Mouse (Mus musculus) olfactory bulb, adult 2 months (tissue): ENCODE data around the gene Vwa1. TPM values are rescaled to one million over a fixed set of nuclear protein-coding genes. Genes with fewer than 3 reads are reported as not detected.
"Not testable (repeated sequence)": the region's sequence is repeated elsewhere in the genome, so short reads cannot be mapped to it uniquely, and the experiment has no call there.

Source experiments
- H3K27ac ChIP-seq: fragments of 200-500 bp; 2 replicates; pipeline ENCODE4 v1.5.1; 2012; ENCODE audit warnings: low read depth, low read length; ENCODE audit not compliant: insufficient read depth
- H3K4me1 ChIP-seq: fragments of 200-500 bp; 2 replicates; pipeline ENCODE4 v1.6.1; 2012; ENCODE audit warnings: low read length; ENCODE audit not compliant: control insufficient read depth, insufficient read depth
- H3K4me3 ChIP-seq: fragments of 200-500 bp; 2 replicates; pipeline ENCODE4 v1.5.1; 2012; ENCODE audit warnings: mild to moderate bottlenecking, low read depth, low read length, moderate library complexity; ENCODE audit not compliant: insufficient read depth
- CTCF ChIP-seq: fragments of 200-500 bp; IDR thresholded peaks from 2 replicates; pipeline ENCODE4 v1.5.1; 2012; ENCODE audit warnings: low read depth, mild to moderate bottlenecking, low read length, moderate library complexity; ENCODE audit not compliant: insufficient read depth
- POLR2A ChIP-seq: fragments of 200-500 bp; IDR thresholded peaks from 2 replicates; pipeline ENCODE4 v1.6.1; 2012; ENCODE audit warnings: mild to moderate bottlenecking, low read depth, low read length, moderate library complexity; ENCODE audit not compliant: insufficient read depth
- WGBS: fragments of 180-500 bp; shearing (Covaris S2); methylation state at CpG from one replicate; pipeline ENCODE4 v1.1.7; 2018; 5-methylcytosine and 5-hydroxymethylcytosine counted together
- polyA plus RNA-seq: library from polyadenylated mRNA; stranded (reverse); fragments of >200 nt; gene quantifications from 2 replicates; pipeline ENCODE4 v1.2.4, GENCODE M21; 2012; ENCODE audit warnings: low replicate concordance; ENCODE audit not compliant: missing spikeins, insufficient read depth, insufficient read length

The Vwa1 gene
- polyA plus RNA-seq, 1 experiment: not detected

DNA sequence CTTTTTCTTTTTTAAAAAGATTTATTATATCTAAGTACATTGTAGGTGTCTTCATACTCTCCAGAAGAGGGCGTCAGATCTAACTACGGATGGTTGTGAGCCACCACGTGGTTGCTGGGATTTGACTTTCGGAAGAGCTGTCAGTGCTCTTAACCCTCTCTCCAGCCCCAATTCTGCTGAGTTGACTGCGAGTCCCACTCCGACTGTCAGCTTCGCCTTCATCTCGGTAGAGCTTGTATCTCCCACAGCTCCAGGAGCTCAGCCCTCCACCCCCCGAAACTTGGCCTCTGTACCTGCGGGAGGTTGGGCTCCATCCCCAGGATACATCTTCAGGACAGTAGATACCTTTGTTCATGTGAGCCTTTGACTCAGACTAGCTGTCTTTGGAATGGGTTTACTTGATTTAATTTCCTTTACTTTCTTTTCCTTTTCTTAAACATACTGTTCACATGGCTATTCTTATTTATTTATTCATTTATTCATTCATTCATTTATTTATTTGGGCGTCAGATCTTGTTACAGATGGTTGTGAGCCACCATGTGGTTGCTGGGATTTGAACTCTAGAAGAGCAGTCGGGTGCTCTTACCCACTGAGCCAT lies 28.3 kb upstream of the Vwa1 start, which contains the start of gene Mrpl20:
Mrpl20 (plus strand) TSS at position 138 of the 599 bp plus-strand sequence.
- 10% methylated on average over 12 of the region's 12 CpGs for WGBS
- peaks cover 9% of the 10 kb centered on the region for H3K4me1 ChIP-seq
- no peak within 1 kb of the TSS; the same call in none of the 2 replicates for H3K27ac ChIP-seq
- H3K4me3 ChIP-seq: peak within 1 kb of the TSS; percentile 81
- TF ChIP-seq POLR2A (no peak), CTCF (no peak)

DNA sequence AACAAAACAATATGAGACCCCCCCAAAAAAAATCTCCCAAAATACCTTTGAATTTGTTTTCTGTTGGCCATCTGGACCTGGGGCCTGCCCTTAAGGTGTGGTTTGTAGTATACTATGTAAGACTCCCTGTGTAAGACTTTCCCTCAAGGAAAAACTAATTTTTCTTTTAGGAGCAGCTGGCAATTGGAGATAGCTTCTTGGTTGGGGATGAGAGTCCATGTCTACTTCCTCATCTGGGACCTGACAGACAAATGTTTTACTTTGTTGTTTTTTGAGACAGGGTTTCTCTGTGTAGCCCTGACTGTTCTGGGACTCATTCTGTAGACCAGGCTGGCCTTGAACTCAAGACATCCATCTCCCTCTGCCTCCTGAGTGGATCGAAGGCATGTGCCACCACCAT lies 27.6 kb upstream of the Vwa1 start:
- WGBS: 93% methylated on average over 1 of the region's 1 CpGs
- H3K4me1 ChIP-seq: peaks cover 9% of the 10 kb centered on the region
- H3K4me3 ChIP-seq: no peak overlapping the region
- H3K27ac ChIP-seq: no peak overlapping the region
- TF ChIP-seq POLR2A: no peak
- no peak for TF ChIP-seq CTCF

GRCm38 (mm10) chr4:155793730-155794129 lies 19.2 kb upstream of the Vwa1 start:
- no peak for TF ChIP-seq POLR2A
- no peak for TF ChIP-seq CTCF
- 78% methylated on average over 2 of the region's 2 CpGs for WGBS
- Histone ChIP-seq H3K27ac (no peak overlapping the region), H3K4me1 (no peaks in the 10 kb centered on the region), H3K4me3 (no peak overlapping the region)

DNA sequence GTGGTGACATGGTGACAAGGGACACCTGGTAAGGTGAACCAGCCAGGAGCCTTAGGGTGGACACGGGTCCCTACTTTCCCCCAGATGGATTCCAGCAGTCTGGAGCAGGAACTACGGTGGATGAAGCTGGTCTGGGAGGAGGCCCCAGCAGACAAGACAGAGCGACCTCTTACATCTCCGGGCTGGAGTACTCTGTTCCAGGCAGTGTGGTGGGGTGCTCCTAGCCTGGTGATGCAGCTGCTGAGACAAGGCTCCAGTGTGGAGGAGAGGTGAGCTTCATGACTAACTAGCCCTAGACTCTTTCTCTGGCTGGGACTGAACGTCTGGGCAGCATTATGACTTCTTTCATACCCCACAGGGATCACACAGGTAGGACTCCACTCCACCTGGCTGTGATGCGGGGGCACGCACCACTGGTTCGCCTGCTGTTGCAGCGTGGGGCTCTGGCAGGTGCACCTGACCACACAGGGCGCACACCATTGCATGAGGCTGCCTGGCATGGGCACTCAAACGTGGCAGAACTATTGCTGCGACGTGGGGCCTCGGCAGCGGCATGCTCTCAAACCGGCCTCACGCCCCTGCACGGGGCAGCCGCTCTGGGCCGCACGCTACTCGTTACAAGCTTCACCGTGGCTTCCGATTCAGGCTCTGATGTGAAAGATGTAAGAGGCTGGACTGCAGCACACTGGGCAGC lies 16.9 kb upstream of the Vwa1 start:
- 79% methylated on average over 24 of the region's 24 CpGs for WGBS
- Histone ChIP-seq H3K27ac (no peak overlapping the region), H3K4me3 (no peak overlapping the region), H3K4me1 (no peaks in the 10 kb centered on the region)
- no peak for TF ChIP-seq POLR2A
- TF ChIP-seq CTCF: no peak

DNA sequence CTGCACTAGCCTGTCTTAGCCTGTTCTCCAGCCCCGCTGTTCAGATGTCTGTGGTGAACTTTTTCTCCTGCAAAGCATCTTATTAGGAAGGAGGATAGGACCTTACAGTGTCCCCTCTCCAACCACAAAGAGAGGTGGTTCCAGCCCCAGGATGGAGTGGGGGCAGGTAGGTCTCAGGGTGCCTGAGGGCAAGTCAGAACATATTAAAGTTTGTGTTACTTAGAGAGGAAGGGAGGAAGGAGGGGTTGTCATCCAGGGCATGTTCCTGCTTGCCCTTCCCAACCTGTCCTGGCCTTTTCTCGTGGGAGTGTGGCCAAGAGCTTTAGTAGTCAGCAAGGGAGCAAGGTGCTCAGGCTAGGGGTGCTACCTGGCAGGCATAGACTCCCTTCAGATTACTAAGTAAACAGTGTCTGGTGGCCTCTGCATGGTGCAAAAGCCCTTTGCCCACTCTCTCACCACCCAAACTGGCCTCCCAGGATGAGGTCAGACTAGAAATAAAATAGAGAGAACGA lies 16.2 kb upstream of the Vwa1 start:
- Histone ChIP-seq H3K4me1 (no peaks in the 10 kb centered on the region), H3K4me3 (no peak overlapping the region), H3K27ac (no peak overlapping the region)
- TF ChIP-seq CTCF: no peak
- no peak for TF ChIP-seq POLR2A
- WGBS: 70% methylated on average over 3 of the region's 3 CpGs

DNA sequence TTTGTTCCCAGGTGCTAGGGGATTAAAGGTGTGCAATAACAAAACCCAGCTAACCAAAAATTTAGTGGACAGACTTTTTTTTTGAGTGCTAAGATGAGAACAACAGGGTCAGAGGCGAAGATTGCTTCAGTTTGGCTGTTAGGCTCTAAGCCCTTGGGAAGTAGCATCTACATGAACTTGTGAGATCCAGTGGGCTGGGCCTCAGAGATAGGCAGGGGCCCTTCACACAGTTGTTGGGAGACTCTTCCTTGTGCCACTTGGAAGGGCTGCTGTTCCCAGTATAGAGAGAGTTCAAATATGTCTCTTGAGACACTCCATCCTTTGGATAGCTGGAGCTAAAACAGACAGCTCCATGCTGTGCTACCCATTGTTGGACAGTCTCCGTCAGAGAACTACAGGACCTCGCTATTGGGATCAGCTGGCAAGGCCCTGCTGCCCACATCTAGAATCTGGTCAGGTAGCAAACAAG lies 15.6 kb upstream of the Vwa1 start, which contains the start of gene Ankrd65:
Ankrd65 (plus strand) TSS at position 419 of the 469 bp plus-strand sequence.
- Histone ChIP-seq H3K4me1 (0 out of 2 replicates have a peak, but pooled peaks cover 4% of the 10 kb centered on the region), H3K27ac (no peak within 1 kb of the TSS), H3K4me3 (no peak within 1 kb of the TSS)
- TF ChIP-seq POLR2A: no peak
- TF ChIP-seq CTCF: no peak
- 73% methylated on average over 3 of the region's 3 CpGs for WGBS

DNA sequence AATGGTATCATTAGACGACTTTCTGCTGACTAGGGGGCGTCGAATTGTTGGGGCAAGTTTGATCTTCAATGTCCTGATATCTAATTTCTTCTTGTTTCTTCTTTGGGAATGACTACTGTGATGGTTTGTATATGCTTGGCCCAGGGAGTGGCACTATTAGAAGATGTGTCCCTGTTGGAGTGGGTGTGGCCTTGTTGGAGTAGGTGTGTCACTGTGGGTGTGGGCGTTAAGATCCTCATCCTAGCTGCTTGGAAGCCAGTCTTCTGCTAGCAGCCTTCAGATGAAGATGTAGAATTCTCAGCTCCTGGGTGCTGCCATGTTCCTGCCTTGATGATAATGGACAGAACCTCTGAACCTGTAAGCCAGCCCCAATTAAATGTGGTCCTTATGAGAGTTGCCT lies 14.3 kb upstream of the Vwa1 start:
- not testable (repeated sequence) for H3K4me3 ChIP-seq, H3K4me1 ChIP-seq, H3K27ac ChIP-seq
- 83% methylated on average over 4 of the region's 4 CpGs for WGBS

DNA sequence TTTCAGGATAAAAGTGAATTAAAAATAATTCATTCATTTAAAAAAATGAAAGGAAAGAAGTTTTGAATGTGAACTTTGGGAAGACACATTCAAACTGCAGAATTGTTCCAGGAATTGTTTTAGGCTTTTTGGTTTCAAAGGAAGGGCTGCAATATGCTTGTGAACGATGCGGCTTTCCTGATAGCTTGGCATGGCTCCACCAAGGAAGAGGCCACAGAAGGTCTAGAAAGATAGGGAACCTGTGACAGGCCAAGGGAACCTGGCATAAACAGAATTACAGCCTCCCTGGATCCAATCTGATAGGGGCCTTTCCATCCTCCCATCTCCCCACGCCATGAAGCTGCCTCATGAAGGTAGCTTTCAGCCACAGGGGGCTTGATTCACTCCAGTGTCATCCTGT lies 13.8 kb upstream of the Vwa1 start:
- WGBS: 71% methylated on average over 3 of the region's 3 CpGs

GRCm38 (mm10) chr4:155785819-155786218 lies 11.3 kb upstream of the Vwa1 start, which contains the start of gene Tmem88b:
Gene Tmem88b, minus strand, starts transcription at chr4:155785874.
- Histone ChIP-seq H3K4me1 (peaks cover 7% of the 10 kb centered on the region), H3K4me3 (peak within 1 kb of the TSS; percentile 89; the same call in 1 of the 2 replicates), H3K27ac (peak within 1 kb of the TSS; percentile 55)
- 67% methylated on average over 5 of the region's 5 CpGs for WGBS
- TF ChIP-seq CTCF: no peak
- no peak for TF ChIP-seq POLR2A

More for the DNA sequence above, 13.8 kb upstream of the Vwa1 start:
- H3K4me1 ChIP-seq: 0 out of 2 replicates have a peak, but pooled peaks cover 4% of the 10 kb centered on the region
- no peak overlapping the region for H3K4me3 ChIP-seq
- H3K27ac ChIP-seq: no peak overlapping the region
- TF ChIP-seq POLR2A (no peak), CTCF (no peak)
